Mouse (Mus musculus) WW6 (cell line): ENCODE data around the gene Itpa.
"Not testable (repeated sequence)": the region's sequence is repeated elsewhere in the genome, so short reads cannot be mapped to it uniquely, and the experiment has no call there.

Experiments
- DNase-seq: peaks from one replicate; pipeline ENCODE4 v3.0.0-alpha.2; 2013; ENCODE audit warnings: low read depth, low spot score

The Itpa gene

GRCm38 (mm10) chr2:130667559-130667958, at the start of gene Itpa:
Gene Itpa, plus strand, starts transcription at chr2:130667610.
- peak; percentile 83 for DNase-seq

GRCm38 (mm10) chr2:130618972-130619371, 48.4 kb upstream of the Itpa start:
- DNase-seq, result no peak

DNA sequence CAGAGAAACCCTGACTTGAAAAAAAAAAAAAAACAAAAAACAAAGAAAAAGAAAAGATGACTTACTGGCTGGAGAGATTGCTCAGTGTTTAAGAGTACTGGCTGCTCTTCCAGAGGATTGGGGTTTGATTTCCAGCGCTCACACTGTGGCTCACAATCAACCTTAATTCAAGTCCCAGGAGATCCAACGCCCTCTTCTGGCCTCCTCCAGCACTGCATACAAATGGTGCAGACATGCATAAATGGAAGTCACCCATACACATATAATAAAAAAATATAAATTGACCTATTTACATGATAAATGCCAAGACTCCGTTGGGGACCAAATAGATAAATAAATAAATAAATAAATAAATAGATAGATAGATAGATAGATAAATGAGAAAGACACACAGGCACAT, 39.0 kb upstream of the Itpa start:
- no peak for DNase-seq

GRCm38 (mm10) chr2:130629080-130629838, 38.2 kb upstream of the Itpa start:
- no peak for DNase-seq

- DNase-seq, result no peak
Observed at GRCm38 (mm10) chr2:130629839-130630203, 37.6 kb upstream of the Itpa start, which contains the start of the genes Fastkd5 and Ubox5. Gene Fastkd5, minus strand, starts transcription at chr2:130630027. Gene Ubox5, minus strand, starts transcription at chr2:130630038.

GRCm38 (mm10) chr2:130632416-130632815, 35.0 kb upstream of the Itpa start:
- no peak for DNase-seq

DNA sequence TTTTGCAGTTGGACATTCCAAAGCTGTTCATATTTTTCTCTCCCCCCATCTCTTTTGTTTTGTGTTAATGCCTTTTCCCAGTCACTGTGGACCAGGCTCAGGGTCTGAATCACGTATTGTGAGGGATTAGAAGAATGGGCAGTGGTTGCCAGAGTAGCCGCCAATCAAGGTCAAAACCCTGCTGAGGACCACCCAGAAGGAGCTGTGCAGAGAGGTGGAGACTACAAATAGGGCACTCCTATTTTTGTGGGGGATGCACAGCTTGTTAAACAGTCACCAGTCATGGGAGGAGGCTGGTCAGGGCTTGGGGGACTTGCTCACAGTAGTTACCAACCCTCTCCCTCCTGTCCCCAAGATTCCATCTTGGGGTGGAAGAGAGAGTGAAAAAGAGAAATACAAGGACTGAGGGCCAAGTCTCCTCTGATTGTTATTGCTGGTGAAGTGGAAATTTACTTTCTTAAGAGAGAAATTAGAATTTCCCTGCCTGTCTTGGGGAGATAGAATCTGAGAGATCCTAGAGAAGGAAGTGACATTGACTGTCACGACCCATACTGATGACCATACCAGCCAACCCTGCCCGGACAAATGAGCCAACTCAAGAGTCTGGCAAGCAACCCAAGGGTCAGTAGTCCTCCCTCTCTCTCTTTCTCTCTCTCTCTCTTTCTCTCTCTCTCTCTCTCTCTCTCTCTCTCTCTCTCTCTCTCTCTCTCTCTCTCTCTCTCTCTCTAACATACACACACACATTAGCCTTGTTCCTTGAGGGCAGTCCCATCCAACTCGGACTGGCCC, 34.3 kb upstream of the Itpa start:
- DNase-seq, result no peak

DNA sequence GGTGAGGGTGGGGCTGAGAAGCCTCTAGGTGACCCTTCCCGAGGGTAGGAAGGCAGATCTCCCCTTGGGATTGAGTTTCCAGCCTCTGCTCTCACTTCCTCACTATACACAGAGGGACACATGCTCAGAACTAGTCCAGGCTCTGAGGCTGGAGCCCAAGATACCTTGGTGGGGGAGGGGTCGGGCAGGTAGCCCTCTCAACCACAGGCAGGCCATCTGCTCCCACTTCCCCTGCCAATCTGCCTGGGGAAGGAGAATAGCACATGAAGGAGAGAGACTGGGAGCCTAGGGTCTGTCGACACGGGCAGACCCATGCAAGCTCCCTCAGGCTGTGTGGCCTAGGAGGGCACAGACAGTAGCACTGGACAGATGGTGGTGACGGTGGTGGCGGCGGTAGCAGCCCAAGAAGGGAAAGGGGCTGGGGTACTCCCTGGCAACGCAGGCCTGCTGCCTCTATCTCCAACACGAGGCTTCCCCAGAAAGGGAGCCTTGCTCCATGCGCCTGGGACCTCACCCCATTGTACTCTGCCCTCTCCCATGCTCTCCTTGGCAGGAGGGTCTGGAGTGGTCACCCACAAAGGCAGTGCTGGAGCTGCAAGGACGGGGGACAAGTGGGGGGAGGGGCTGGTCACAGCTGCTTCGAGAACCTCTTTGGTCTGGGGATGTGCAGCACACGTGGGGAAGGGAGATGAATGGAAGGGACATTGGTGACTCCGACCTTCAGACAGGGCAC, 33.2 kb upstream of the Itpa start:
- DNase-seq, result no peak

DNA sequence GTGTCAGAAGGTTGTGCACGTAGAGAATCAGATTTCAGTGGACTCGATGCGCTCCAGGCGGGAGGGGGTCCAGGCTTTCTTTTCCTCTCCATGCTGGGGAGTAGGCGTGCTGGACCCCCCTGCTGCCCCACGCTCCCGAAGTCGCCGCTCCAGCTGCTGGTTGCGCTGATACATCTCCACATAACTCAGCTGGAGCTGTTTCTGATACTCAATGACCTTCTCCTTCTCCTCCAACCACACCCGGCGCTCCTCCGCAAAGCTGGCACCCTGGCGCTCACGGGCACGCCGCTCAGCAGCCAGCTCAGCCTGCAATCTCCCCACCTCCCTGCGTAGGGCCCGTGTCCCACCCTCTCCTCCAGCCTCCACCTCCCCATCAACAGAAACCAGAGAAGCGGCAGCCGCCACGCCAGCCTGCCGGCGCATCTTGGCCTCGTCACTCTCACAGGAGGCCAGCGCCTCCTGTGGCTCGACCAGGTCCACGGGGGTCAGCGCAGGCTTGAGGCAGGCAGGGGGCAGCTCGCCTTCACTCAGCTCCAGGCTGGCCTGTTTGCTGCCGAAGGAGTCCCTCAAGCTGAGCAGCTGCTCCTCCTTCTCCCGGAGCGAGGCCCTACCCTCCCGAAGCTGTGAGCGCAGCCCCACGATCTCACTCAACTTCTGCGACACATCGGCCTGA, 32.5 kb upstream of the Itpa start:
- DNase-seq, result no peak

DNA sequence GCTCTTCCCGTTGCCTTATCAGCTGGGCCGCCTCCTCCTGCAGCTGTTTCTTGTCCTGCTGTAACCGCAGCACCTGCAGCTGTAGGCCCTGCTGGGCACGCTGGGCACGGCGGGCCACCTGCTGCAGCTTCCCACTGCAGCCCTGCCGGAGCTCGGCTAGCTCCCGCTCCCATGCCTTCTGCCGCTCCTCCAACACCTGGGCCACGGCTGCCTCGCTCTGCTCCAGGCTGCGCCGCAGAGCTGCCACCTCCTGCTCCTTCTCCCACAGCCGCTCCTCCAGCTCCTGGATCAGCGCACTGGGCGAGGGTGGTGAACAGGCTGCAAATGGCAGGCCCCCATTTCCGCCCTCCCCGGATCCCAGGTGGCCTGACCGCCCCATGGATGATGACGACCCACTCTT, 31.6 kb upstream of the Itpa start:
- no peak for DNase-seq

DNA sequence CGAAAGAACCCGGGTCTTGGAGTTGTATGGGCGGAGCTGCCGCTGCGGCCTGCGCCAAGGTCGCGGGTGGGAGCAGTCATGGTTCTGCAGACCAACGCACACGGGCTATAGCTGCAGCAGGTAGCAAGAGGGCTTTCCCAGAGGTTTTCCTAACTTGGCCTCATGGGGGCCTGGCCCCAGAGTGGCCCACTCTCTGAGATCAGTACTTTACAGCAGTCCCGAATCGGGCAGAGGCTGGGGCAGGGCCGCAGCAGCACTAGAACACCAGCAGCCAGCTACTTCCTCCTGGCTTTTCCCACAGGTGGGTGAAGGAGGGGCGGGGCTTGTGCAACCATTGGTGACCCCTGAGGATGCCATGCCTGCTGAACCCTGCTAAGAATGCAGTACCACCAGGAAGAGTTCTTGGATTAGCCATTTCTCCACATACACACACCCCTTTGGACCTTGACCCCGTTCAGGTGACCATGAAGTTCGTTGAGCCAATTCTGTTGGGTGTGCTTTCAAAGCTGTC, 29.3 kb upstream of the Itpa start:
- DNase-seq, result no peak

- no peak for DNase-seq
Observed at GRCm38 (mm10) chr2:130639276-130639675, 28.1 kb upstream of the Itpa start.

DNA sequence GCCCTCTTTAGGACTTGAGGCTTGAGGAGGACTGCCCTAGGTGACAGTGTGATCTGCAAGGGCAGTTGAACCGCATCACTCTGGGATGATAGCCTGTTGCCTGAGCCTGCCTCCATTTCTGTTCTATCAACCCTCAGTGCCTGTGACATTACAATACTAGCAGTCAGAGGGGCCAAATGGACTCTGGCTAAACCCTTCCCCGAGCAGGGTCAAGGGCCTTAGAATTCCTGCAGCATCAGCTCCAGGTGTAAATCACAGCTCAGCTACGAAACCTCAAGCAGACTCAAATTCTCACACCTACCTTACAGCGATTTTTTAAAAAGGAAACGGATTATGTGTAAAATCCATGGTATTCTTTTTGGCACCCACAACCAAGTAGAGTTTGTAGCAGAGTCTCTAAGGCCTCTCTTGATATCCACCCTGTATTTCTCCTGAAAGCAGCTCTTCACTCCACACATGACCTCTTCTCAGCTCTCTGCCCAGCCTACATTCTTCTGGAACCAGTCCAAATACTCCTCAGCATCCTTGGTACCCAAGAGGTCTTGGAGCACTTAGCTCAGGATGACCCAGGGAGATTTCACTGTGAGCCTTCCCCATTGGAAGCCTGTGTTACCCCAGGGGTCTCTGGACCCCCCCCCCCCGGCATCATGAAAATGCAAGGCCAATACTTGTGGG, 25.9 kb upstream of the Itpa start:
- DNase-seq, result no peak

DNA sequence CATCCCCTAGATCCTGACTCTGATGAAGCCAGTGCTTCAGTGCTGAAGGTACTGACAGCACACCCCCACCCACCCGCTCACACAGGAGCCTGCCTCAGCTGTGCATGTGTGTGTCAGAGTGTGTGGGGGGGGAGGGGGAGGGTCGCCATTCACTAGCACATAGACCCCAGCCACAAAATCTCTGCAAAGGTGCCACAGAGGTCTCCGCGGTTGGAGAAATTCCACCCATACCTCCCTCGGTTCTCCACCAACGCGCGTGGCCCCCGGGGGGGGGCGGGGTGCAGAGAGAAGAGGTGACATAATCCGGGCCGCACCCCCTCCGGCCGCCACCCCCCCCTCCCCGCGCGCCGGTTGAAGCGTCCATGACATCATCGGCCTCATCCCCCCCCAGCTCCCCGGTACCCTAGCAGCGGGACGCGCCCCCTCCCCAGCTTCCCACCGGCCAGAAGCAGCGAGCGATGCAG, 25.2 kb upstream of the Itpa start:
- no peak for DNase-seq

- DNase-seq, result no peak
Observed at GRCm38 (mm10) chr2:130642684-130643369, 24.6 kb upstream of the Itpa start, which contains the start of gene Lzts3. Gene Lzts3, minus strand, starts transcription at chr2:130642803.

DNA sequence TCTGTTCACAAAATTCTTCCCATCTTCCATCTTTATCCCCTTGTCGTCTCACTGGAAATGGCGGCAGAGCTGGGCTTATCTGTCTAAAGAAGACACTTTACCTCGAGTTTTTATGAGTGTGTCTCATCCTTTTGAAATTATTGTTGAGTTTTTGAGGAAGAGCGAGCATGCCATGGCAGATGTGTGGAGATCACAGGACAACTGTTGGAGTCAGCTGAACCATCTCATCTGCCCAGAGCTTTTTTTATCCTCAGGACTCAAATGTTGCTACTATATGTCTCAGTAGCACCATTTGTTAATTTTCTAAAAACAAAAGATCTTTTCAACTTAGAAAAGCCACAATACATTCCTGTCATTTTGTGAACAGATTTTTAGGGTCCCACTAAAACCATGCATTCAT, 22.2 kb upstream of the Itpa start:
- DNase-seq, result no peak

GRCm38 (mm10) chr2:130649028-130649427, 18.4 kb upstream of the Itpa start:
- DNase-seq, result not testable (repeated sequence)

DNA sequence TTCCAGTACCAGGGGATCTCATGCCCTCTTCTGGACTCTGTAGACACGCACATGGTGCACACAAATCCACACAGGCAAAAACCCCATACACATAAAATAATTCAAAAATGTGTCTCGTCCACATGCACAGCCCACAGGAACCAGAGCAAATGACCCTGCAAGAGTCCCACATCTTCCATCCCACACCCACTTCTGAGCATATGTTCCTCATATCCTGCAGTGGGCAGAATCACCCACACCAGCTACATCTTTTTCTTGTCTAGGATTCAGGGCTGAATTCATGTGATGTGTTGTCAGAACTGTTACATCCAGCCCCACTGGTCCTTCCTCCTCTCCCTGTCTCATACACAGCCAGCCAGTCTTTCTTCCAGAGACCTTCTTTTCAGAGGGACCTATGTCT, 14.1 kb upstream of the Itpa start:
- no peak for DNase-seq

GRCm38 (mm10) chr2:130653760-130654159, 13.7 kb upstream of the Itpa start:
- no peak for DNase-seq

- no peak for DNase-seq
Observed at GRCm38 (mm10) chr2:130655660-130656339, 11.6 kb upstream of the Itpa start.
